Mouse (Mus musculus) CH12.LX (cell line): ENCODE results near the gene Msl3l2.

ENCODE experiments used
- CHD2 ChIP-seq: IDR thresholded peaks from 2 replicates; pipeline ENCODE4 v1.6.1; 2011; ENCODE audit warnings: low read length, improper control_type of control experiment
- CTCF ChIP-seq, 2 experiments: IDR thresholded peaks in 1 of 2; conservative IDR thresholded peaks in 1 of 2; 2 replicates each; pipeline ENCODE4 v1.5.1; 2011 to 2012; ENCODE audit warnings: low read depth in 2 of 2, low read length in 2 of 2, improper control_type of control experiment in 1 of 2, inconsistent platforms in 1 of 2, mild to moderate bottlenecking in 1 of 2, moderate library complexity in 1 of 2
- EP300 ChIP-seq: IDR thresholded peaks from 2 replicates; pipeline ENCODE4 v1.6.1; 2011; ENCODE audit warnings: low read length, improper control_type of control experiment
- ETS1 ChIP-seq: conservative IDR thresholded peaks from 2 replicates; pipeline ENCODE4 v1.6.1; 2012; ENCODE audit warnings: low read depth, mild to moderate bottlenecking, inconsistent platforms, low read length, improper control_type of control experiment, moderate library complexity
- NELFE ChIP-seq: IDR thresholded peaks from 2 replicates; pipeline ENCODE4 v1.6.1; 2011; ENCODE audit warnings: low read depth, low read length, improper control_type of control experiment
- NRF1 ChIP-seq: IDR thresholded peaks from 2 replicates; pipeline ENCODE4 v1.6.1; 2014; ENCODE audit warnings: low read depth, mild to moderate bottlenecking, inconsistent platforms, low read length, improper control_type of control experiment, moderate library complexity
- SIN3A ChIP-seq: IDR thresholded peaks from 2 replicates; pipeline ENCODE4 v1.6.1; 2012; ENCODE audit warnings: low read length, improper control_type of control experiment, inconsistent platforms
- TCF12 ChIP-seq: IDR thresholded peaks from 2 replicates; pipeline ENCODE4 v1.6.1; 2014; ENCODE audit warnings: low read depth, mild to moderate bottlenecking, inconsistent platforms, low read length, improper control_type of control experiment
- ZC3H11A ChIP-seq: IDR thresholded peaks from 2 replicates; pipeline ENCODE4 v1.6.1; 2012; ENCODE audit warnings: low read depth, mild to moderate bottlenecking, inconsistent platforms, low read length, improper control_type of control experiment
- ZNF384 ChIP-seq: IDR thresholded peaks from 2 replicates; pipeline ENCODE4 v1.6.1; 2012; ENCODE audit warnings: low read depth, low read length, improper control_type of control experiment, inconsistent platforms

GRCm38 (mm10) chr10:56094586-56094985 lies 12.1 kb upstream of the Msl3l2 start:
- no peak for TF ChIP-seq TCF12
- no peak for TF ChIP-seq EP300
- no peak for TF ChIP-seq CTCF (conservative IDR thresholded peaks at IDR 0.05 in 1 of 2, IDR thresholded peaks at IDR 0.05 in 1 of 2; ENCODE audit: low read depth in 2 of 2, low read length in 2 of 2)
- TF ChIP-seq ZNF384 = no peak
- no peak for TF ChIP-seq CHD2
- no peak for TF ChIP-seq NELFE
- TF ChIP-seq NRF1 = no peak
- TF ChIP-seq ETS1 = no peak
- no peak for TF ChIP-seq SIN3A
- no peak for TF ChIP-seq ZC3H11A
